Mouse (Mus musculus): Measurements from ENCODE around the gene Tef.

Gene Tef

DNA sequence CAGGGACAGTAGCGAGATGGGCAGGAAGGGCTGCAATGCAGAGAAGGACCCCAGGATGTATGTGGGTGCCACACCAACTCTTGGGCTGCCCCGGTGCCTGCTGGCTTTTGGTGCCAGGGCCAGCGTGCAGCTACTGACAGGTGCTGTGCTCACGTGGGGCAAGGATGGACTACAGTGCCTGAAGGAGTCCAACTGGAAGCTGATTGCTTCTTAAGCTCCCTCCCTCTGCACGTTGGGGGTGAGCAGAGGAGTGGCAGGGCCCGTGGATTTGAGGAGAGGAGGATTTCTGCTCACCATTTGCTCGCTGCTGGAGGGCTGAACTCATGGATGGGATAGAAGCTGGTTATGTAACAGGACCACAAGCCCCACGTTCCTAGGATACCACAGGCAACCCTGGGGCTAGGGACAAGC lies 725 bp downstream of the Tef start:
- no peak for DNase-seq

DNA sequence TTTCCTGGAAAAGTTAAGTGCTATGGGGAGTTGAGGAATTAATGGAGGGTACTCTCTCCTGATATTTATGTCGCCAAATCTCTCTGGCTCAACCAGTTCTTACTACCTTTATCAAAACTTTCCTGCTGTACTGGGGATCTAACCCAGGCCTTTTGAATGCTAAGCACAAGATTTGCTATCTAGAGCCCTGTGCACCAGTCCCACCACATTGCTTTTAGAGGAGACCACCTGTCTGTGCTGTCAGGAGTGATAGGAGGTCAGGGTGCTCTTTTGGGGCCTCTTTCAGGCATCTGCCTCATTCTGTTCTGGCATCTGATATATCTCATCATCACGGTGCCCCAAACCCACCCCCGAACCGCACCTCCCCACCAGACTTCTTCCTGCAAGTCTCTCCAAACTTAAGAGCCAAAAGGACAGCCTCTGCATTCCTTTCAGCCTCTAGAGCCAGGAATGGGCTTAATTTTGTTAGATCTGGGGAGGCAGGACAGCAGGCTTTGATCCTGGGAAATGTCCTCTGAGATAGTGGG lies 1.3 kb downstream of the Tef start:
- no peak for DNase-seq

DNA sequence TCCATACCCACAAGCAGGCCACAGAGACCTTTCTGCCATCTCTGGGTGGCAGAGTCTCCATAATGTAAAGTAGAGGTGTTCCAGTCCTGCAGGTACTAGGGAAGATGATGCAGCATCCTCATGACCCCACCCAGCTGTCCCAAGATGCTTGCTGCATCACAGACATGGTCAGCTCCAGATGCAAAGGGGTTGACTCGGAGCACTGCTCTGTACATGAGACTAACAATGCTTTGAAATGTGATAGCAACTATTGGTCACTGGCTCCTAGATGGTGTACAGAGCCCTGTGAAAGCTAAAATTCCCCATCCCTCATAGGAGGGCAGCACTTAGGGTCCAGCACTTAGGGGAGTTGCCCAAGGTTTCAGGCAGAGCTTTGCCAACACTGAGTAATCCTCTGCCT lies 2.0 kb downstream of the Tef start:
- DNase-seq, result no peak

DNA sequence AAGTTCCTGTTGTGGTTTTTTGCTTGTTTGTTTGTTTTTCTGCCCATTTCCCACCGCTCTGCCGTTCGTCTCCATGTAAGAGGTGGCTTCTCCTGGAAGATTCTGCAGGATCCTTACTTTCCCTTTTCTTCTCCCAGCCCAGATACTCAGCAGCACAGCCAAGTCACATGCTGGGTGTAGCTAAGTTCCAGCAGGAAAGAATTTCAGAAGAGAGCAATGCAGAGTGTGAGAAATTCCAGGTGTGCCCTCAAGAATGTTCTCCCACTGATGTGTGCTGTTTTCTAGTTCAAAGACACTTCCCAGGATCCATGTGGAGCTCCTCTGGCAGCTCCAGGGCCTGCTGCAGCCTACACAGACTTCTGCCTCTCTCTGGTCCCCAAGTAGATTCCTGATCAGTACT lies 2.7 kb downstream of the Tef start:
- DNase-seq, result no peak

DNA sequence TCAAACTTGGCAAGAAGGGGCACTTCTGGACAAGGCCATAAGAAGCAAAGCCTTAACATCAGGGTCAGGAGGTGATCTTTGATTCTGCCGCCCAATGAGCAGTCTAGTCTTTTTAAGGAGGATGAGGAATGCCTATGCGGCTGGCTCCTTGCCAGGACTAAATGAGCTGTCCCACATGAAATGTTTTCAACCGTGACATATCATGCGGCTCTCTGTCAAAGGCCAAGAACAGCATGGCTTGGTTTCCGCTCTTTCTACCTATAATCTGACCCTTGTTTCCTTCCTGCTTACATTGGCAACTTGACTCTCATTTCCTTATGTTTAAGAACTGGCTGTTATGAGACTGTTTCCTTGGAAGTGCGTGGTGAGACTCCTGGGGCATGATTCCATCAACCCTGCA lies 3.4 kb downstream of the Tef start:
- peak; percentile 83 for DNase-seq

DNA sequence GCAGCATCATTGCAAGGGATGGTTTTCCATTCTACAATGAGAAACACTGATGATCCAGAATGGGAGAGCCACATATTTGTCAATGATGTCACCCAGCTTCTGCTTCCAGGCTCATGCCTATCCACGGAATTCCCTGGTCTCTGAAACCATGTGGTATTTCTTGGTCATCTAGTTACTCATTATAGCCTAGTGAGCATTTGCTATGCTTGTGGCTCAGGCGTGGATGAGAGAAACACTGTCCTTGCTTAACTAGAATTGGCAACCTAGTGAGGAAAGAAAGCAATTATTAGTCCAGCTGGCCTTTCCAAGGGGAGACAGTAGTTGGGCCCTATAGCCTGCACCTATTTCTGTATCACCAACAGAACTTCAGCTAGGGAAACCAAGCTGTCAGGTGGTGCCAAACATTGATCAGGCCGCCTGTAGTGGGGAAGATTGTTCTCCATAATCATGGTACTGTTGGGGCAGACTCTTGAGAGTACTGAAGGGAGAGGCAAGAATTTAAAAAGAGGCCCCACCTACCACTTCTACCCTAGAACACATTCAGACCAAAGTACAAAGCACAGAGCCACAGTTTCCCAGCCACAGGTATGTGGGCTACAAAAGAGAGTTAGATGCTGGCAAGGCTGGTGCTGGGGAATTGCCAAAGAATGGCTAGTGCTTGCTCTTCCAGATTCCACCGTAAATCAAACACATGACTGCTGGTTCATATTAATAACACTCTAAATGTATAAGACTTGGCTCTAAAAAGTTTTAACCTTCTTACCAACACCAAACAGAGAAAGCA lies 4.6 kb downstream of the Tef start:
- peak; percentile 70 for DNase-seq

DNA sequence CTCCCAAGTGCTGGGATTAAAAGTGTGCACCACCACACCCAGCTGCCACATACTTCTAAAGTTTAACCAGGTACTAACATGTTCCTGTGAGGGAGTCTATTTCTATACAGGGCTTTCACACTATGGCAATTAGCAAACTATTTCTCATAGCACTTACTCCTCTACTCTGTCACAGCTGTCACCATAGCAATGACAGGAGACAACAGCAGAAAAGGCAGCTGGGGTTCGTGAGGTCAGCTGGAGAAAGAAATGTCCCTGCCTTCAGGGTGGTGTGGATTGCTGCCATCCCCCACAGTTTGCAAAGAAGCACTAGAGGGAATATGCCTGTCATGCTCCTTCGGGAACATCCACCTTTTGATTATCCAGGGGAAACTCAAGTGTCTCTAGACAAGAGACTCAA lies 6.6 kb downstream of the Tef start:
- no peak for DNase-seq

DNA sequence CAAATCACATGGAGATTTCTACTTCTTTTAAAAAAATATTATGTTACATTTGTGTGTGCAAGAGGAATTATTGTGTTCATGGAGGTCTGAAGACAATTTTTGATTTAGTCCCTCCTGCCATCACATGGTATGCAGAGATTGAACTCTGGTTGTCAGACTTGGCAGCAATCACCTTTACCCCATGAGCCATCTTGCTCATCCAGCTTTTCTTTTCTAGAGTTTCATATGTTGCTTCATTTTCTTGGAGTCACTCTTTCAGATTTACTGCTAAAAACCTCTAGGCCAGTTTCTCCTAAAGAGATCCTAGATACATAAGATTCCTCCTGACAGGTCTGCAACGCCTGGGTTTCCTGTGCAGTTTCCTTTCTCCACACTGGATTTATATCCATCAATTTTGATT lies 7.3 kb downstream of the Tef start:
- DNase-seq, result no peak

DNA sequence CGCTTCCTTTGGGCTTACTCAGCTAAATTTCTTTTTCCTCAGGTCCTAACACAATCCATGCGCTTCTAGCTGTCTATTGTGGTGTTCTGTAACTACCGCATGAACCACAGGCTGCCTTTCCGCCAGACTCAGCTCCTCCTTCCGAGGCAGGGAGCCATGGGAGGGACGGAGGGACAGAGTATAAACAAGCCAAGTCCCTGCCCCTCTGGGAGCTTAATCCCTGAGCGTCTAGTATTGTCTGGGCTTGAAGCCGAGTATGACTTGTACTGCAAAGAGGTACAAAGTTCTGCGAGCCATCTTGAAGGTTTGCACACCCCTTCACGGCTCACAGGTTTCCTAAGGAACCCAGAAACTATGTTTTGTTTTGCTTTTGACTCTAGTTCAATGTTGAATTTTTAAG lies 7.9 kb downstream of the Tef start:
- peak; percentile 95 for DNase-seq

DNA sequence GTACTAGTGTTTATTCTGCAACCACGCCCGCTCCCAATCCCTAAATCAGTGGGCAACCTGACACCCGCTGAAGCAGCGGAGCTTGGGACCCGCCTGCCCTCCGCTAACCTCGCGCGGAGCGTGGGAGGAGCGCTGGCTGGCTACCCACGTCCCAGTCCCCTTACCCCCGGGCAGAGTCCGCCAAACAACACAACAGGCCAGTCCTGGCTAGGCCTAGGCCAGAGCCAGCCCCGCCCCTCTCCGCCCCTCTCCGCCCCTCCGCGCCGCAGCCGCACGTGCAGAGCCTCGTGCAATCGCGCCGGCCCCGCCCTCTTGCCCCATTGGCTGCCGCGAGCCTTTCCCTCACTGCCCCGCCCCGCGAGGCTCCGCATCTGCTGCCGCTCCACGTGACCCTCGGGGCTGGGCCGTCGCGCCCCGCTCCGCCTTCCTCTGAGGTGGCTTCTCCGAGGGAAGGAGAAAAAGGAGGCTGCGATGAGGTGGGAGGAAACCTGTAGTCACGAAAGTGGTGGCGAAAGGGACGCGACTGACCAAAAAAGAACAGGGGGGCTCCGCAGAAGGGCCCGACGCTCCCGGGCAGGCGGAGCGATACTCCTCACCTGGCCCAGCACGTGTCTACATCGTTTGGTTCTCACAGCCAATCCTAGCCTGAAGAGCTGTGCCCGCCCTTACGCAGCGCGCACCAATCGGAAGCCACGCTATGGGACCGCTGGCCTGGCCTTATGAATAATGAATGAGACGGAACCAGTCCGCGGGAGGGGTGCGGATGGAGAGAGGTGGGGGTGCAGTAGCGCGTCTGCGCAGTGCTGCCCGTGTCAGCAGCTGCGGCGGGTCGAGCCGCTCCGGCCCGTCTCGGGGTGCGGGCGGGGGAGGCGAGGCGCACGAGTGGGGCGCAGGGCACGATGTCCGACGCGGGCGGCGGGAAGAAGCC lies 8.7 kb downstream of the Tef start:
- DNase-seq, result peak; percentile 99

DNA sequence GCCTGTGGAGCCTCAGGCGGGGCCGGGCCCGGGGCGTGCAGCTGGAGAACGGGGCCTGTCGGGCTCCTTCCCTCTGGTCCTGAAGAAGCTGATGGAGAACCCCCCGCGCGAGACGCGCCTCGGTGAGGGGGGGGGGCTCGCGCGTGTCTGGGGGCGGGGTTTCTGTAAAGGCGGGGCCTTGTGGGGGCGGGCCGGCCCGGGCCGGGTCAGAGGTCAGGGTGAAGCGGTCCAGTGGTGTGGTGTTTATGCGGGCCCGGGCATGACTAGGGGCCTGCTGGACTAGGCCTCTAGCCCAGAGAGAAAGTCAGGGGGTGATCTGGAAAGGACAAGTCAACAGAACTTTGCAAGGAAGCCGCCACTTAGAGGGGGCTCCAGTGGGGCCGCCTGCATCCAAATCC lies 9.4 kb downstream of the Tef start:
- DNase-seq, result no peak

DNA sequence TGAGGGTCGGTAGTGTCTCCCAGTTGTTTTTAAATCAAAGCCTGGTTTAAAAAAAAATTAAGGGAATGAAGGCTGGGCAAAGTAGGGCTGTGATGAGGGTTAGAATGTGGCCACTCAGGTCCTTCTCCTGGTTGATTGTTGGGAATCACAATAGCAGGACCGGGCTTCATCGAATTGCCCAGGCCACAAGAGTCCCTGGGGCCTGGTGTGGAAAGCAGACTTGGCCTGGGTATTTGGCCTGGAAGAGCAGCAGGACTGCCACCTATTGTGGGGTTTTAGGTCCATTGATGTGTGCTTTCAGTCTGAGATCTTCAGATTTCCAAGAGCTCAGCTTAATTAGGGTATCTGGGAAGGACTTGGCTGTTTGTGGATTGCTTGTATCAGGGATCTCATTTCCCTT lies 10.1 kb downstream of the Tef start:
- no peak for DNase-seq

DNA sequence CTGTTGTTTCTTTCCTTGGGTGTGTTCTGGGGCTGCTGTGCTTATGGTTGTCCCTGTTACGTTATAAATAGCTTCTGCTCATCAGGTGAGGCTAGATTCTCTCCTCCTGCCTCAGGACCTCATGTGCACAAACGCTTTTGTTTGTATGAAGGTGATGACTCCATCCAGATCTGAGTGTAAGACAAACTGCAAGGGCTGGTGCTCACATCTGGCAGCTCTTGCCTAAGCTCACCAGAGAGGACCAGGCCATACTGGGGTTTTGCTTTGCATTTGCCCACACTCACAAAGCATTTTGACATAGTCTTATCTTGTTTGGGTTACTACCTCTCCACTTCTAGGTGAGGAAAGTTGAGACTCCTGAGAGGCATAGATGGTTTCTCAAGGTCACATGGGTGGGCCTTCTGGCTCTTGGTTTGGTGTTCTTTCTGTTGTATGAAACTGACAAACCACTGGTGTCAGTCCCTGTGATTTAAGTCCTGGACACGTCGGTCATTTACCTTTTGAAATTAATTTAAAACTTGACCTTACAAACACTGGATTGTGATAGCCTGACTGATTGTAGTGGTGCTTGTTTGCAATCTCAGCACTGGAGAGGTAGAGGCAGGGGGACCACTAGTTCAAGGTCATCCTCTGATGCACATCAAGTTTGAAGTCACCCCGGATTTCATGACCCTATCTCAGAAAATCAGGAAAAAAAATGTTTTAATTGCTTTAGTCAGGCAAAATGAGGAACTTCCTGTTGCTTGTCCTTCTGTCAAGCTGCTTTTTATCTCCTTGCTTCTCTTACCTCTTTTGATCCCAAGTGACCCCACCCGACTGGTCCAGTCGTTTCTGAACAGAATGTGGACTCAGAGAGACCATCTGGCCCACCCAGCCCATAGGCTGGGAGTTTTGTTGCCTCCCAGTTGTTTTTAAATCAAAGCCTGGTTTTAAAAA lies 10.7 kb downstream of the Tef start:
- no peak for DNase-seq

DNA sequence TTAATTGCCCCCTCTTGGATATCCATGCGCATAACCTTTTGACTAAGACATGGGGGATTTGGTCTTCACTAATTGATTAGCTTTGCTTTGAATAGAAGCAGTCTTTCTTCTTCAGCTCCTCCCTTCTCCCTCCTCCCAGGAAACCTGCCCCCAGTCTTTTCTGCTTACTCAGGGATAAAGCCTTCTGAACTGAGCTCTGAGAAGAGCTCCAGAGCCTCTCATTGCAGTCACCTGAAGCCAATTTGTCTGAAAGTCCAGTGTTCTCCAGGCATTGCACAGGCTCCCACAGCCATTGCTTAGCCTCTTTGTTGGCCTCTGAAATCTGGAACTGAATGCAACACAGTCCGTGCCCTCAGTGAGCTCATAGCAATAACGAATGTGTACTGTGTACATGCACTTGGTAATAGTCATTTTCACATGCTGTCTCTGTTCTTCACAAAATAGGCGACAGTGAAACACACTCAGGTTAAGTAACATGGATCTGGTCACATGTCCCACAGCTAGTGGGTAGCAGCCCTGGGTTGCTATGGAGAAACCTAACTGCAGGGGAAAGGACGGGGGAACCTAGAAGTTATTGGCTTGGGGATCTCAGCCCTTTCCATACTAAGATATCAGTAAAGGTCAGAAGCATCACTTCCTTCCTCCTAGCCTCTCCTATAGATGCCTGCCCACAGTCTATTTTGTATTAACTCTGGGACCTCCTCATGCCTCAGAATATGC lies 11.9 kb downstream of the Tef start:
- no peak for DNase-seq

DNA sequence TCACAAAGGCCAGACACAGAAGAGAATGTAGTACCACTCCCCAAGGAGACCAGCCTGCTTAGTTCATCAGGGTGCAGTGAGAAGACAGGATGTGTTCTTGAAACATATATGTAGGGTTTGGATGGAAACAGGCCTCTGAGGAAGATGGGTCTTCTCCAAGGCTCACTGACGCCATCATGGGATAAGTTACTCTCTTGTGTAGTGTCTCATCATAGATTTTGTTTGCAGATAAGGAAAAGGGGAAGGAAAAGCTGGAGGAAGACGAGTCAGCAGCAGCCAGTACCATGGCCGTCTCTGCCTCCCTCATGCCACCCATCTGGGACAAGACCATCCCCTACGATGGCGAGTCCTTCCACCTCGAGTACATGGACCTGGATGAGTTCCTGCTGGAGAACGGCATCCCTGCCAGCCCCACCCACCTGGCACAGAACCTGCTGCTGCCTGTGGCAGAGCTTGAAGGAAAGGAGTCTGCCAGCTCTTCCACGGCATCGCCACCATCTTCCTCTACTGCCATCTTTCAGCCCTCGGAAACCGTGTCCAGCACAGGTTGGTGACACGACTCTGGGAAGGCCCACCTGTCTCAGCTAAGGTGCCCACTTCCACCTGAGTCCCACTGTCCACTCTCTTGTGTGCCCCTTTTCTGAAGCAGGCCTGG lies 12.6 kb downstream of the Tef start:
- DNase-seq, result no peak

DNA sequence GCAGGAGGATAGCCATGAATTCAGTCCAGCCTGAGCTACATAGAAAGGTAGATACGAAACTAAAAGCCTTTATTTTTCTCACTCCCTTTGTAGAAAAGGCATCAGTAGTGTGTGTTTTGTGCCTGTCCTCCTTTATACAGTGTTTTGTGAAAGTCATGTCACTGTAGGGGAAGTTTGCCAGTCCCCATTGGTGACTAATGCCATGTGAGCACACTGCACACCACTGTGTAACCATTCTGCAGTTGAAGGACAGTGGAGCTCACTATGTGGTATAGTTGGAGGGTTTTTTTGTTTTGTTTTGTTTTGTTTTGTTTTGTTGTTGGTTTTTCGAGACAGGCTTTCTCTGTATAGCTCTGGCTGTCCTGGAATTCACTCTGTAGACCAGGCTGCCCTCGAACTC lies 16.2 kb downstream of the Tef start:
- no peak for DNase-seq

DNA sequence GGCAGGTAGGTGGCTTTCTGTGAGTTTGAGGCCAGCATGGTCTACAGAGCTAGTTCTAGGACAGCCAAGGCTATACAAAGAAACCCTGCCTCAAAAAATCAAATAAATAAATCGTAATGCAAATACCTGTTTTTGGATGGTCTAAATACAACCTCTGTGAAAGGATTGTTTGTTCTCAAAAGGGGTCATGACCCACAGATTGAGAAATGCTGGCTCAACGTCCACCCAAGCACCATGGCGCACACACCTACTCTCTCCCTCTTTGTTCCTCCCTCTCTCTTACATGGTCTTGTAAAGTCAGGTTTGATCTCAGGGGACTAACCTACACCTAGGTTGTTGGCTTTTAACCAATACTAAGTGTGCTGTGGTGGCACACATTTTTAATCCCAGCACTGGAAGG lies 20.4 kb downstream of the Tef start:
- no peak for DNase-seq

DNA sequence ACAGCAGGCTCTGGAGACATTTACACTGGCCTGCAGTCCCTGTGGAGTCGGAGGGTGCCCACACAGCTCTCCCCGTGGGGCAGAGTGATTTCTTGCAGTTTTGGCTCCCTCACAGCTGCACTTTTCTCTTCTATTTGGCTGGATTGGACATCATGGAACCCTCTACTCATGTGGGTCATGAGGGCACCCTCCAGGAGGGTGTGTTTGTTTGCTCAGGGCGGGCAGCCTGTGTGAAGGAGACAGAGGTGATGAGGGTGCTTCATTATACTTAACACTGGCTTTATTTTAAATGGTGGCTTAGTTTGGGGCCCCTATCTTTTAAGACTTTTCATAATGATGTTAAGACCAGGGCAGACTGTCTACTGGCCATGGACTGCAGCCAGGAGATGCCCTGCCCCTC lies 22.6 kb downstream of the Tef start:
- no peak for DNase-seq

DNA sequence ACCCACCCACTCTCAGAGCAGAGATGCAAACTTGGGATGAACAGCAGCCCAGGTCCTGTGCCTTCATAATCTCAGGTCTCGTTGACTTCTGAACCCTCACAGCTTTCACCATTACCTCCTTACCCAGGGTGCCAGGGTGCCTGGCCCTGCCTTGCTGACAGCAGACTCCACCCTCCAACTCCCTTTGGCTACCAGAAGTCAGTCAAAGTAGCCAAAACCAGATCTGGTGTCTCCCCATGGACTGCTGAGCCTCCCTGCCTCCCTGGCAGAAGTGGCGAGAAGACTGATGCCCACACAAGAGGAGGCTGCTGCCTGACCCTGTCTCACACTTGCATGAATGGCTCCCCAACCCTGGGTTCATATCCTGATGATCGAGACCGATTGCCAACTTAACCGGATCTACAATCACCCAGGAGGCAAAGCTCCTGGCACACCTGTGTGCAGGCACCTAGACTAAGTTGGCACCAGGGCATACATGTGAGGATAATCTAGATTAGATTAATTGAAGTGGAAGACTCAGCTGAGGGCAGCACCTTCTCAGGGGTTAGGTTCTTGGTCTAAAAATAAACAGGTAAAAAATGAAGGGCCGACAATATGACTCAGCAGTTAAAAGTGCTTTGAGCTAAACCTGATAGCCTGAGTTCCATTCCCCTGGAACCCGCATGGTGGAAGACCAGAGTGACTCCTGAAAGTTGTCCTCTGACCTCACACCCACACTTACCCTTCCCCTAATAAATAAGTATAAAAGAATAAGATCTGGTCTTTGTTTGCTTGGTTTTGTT lies 26.4 kb downstream of the Tef start:
- no peak for DNase-seq

DNA sequence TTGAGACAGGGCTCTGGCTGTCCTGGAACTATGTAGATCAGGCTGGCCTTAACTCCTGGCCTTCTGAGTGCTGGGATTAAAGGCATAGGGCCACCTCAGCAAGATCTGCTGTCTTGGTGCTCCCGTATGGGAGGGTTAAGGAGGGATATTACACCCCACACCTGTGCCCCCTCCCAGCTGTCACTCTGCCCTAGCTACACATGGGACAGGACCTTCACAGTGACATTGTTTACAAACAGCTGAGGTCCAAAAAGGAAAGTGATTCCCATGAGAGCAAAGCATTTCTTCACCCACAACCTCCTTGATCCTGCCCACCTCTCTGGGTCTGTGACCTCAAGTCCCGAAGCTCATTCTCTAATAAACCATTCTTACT lies 27.0 kb downstream of the Tef start:
- DNase-seq, result no peak

DNA sequence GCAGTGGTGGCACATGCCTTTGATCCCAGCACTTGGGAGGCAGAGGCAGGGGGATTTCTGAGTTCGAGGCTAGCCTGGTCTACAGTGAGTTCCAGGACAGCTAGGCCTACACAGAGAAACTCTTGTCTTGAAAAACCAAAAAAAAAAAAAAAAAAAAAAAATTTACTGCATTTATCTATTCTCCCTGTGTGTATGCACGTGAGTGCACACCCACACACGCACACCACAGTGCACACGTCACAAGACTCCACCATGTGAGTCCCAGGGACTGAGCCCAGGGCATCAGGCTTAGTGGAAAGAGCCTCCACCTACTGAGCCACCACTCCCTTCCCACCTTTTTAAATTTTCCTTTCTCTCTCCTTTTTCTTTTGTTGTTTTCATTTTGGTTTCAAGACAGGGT lies 28.3 kb downstream of the Tef start:
- DNase-seq, result no peak
